Mouse (Mus musculus) bone marrow, adult 2 months (tissue): ENCODE measurements around the gene Sfmbt2. TPM values are rescaled to one million over a fixed set of nuclear protein-coding genes. Genes with fewer than 3 reads are reported as not detected.

Experiments used
- H3K27ac ChIP-seq: fragments of 200-500 bp; 2 replicates; pipeline ENCODE4 v1.5.1; 2012; ENCODE audit warnings: low read depth, mild to moderate bottlenecking, control low read depth, inconsistent platforms, low read length; ENCODE audit not compliant: control insufficient read depth, poor library complexity, insufficient read depth
- H3K4me1 ChIP-seq: fragments of 200-500 bp; 2 replicates; pipeline ENCODE4 v1.6.1; 2011; ENCODE audit warnings: low read length; ENCODE audit not compliant: control insufficient read depth, insufficient read depth
- H3K4me3 ChIP-seq: fragments of 200-500 bp; replicated peaks from 2 replicates; pipeline ENCODE3; 2011; ENCODE audit warnings: mild to moderate bottlenecking, low read depth, low read length, control low read depth; ENCODE audit not compliant: control insufficient read depth
- CTCF ChIP-seq: fragments of 200-500 bp; IDR thresholded peaks from 2 replicates; pipeline ENCODE4 v1.5.1; 2011; ENCODE audit warnings: low read length, control low read depth; ENCODE audit not compliant: control insufficient read depth, insufficient read depth
- POLR2A ChIP-seq: fragments of 200-500 bp; IDR thresholded peaks from 2 replicates; pipeline ENCODE4 v1.6.1; 2011; ENCODE audit warnings: low read depth, mild to moderate bottlenecking, control low read depth, low read length, borderline replicate concordance; ENCODE audit not compliant: control insufficient read depth
- WGBS: fragments of 180-500 bp; shearing (Covaris S2); methylation state at CpG from one replicate; pipeline ENCODE4 v1.1.7; 2018; 5-methylcytosine and 5-hydroxymethylcytosine counted together
- polyA plus RNA-seq: library from polyadenylated mRNA; stranded (reverse); fragments of >200 nt; gene quantifications from 2 replicates; pipeline ENCODE4 v1.2.4, GENCODE M21; 2011; ENCODE audit warnings: low replicate concordance; ENCODE audit not compliant: missing spikeins, insufficient read depth, insufficient read length

Sfmbt2 gene
- polyA plus RNA-seq, 1 experiment: 0.45 TPM

DNA sequence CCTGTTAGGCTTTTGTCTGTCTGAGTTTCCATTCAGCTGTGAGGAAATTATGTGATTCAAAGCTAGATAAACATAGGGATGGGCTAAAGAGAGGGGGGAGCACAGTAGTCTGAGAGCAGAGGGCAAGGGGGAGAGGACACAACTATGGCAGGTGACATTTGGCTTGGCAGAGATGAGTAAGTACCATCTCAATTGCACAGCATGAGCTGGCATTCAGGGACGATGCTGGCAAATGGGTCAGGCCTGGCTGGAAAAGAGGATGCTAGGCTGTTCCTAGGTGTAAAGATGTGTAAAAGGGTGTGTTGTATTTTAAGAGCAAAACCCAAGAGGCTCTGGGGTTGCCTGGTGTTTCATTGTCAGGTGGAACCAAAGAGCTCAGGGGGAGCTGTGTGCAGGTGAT lies 188.5 kb downstream of the Sfmbt2 start:
- WGBS: 73% methylated on average over 1 of the region's 1 CpGs
- no peak overlapping the region for H3K4me3 ChIP-seq
- no peak overlapping the region for H3K27ac ChIP-seq
- TF ChIP-seq POLR2A: no peak
- TF ChIP-seq CTCF: no peak
- H3K4me1 ChIP-seq: no peaks in the 10 kb centered on the region

GRCm38 (mm10) chr2:10565491-10565890 lies 195.2 kb downstream of the Sfmbt2 start:
- TF ChIP-seq CTCF (no peak), POLR2A (no peak)
- no peak overlapping the region for H3K27ac ChIP-seq
- no peaks in the 10 kb centered on the region for H3K4me1 ChIP-seq
- no peak overlapping the region for H3K4me3 ChIP-seq
- WGBS: 83% methylated on average over 3 of the region's 3 CpGs

GRCm38 (mm10) chr2:10569392-10569791 lies 199.1 kb downstream of the Sfmbt2 start:
- H3K27ac ChIP-seq: no peak overlapping the region
- TF ChIP-seq CTCF (no peak), POLR2A (no peak)
- H3K4me3 ChIP-seq: no peak overlapping the region
- H3K4me1 ChIP-seq: no peaks in the 10 kb centered on the region
- WGBS: 36% methylated on average over 6 of the region's 6 CpGs

DNA sequence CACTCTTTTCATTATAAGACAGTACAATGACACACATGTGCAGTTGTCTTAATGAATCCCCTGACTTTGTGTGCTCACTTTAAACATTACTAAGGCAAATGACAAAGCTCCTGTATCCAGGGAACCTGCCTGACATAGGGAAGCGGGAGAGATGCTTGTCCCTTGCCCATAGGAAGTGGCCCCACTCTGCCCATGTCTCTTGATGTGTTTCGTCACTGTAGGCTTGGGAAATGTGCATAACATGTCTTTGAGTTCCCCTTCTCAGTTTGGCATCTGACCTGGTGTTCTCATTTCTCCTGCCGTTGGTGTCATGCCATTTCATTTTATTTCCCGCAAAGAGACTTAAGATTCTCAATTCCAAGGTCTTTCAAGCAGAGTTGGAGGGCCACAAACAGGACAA lies 202.0 kb downstream of the Sfmbt2 start:
- WGBS: 59% methylated on average over 4 of the region's 4 CpGs
- H3K4me1 ChIP-seq: no peaks in the 10 kb centered on the region
- TF ChIP-seq CTCF (no peak), POLR2A (no peak)

GRCm38 (mm10) chr2:10575962-10576740 lies 205.8 kb downstream of the Sfmbt2 start:
- no peaks in the 10 kb centered on the region for H3K4me1 ChIP-seq
- 53% methylated on average over 3 of the region's 3 CpGs for WGBS
- H3K4me3 ChIP-seq: no peak overlapping the region
- TF ChIP-seq CTCF: no peak
- no peak for TF ChIP-seq POLR2A
- no peak overlapping the region for H3K27ac ChIP-seq

More for the DNA sequence above, 202.0 kb downstream of the Sfmbt2 start:
- H3K4me3 ChIP-seq: no peak overlapping the region
- no peak overlapping the region for H3K27ac ChIP-seq

GRCm38 (mm10) chr2:10582673-10583072 lies 212.4 kb downstream of the Sfmbt2 start:
- TF ChIP-seq POLR2A (no peak), CTCF (no peak)
- no peaks in the 10 kb centered on the region for H3K4me1 ChIP-seq
- no peak overlapping the region for H3K27ac ChIP-seq
- no peak overlapping the region for H3K4me3 ChIP-seq
- 76% methylated on average over 4 of the region's 4 CpGs for WGBS

GRCm38 (mm10) chr2:10583103-10583502 lies 212.8 kb downstream of the Sfmbt2 start:
- TF ChIP-seq POLR2A (no peak), CTCF (no peak)
- H3K4me3 ChIP-seq: no peak overlapping the region
- no peak overlapping the region for H3K27ac ChIP-seq
- WGBS: 76% methylated on average over 5 of the region's 5 CpGs
- H3K4me1 ChIP-seq: no peaks in the 10 kb centered on the region

DNA sequence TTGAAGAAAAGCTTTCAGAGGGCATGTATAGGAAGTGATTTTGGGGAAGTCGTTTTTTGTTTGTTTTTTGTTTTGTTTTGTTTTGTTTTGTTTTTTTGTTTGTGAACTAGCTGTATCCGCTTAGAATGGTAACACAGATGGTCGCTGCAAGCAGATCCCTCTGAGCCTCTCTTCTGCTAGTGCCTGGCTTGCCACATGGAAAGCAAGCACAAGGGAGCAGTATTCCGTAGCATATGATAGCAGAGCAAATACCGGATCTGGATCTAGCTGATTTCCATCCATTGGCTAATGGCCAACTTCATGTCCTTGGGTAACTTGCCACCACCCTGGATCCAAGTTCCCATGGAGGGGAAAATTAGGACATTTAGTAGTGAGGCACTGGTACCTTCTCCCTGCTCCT lies 221.0 kb downstream of the Sfmbt2 start:
- TF ChIP-seq POLR2A: no peak
- no peak for TF ChIP-seq CTCF
- no peak overlapping the region for H3K4me3 ChIP-seq
- 68% methylated on average over 5 of the region's 5 CpGs for WGBS
- no peaks in the 10 kb centered on the region for H3K4me1 ChIP-seq
- no peak overlapping the region for H3K27ac ChIP-seq

DNA sequence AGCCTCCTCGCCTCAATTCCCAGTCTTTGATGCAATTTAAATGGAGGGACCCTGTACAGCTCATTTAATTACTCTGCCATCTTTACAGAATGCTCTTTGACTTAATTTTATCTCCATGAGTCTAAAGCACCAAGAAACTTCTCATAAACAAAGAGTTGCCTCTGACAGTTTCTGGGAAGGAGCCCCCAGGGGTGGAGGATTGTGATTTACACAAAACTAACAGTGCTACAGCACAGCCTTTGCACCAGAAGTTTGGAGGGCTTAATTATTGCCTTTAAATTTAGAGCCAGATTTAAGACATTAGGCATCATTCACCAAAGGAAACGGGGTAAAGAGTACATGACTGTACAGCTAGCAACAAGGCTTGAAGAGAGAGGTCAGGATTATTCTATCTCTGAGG lies 245.2 kb downstream of the Sfmbt2 start:
- no peaks in the 10 kb centered on the region for H3K4me1 ChIP-seq
- TF ChIP-seq CTCF (no peak), POLR2A (no peak)
- no peak overlapping the region for H3K4me3 ChIP-seq
- no peak overlapping the region for H3K27ac ChIP-seq
- WGBS: 60% methylated on average over 2 of the region's 2 CpGs

Other genes starting within 250 kb of the Sfmbt2 start
- 1.1 and 1.7 TPM in 2 replicates for gene Itih2, start 239.1 kb upstream of the Sfmbt2 start, polyA plus RNA-seq
- gene Itih5, start 216.9 kb upstream of the Sfmbt2 start, polyA plus RNA-seq: 1.7 TPM in 2 replicates